Mouse (Mus musculus) CH12.LX (cell line): ENCODE measurements around the gene Timmdc1. TPM values are rescaled to one million over a fixed set of nuclear protein-coding genes. Genes with fewer than 3 reads are reported as not detected.
A peak's percentile ranks its signal among the peaks of the same experiment; 100 is the strongest.

Experiments used
- DNase-seq: peaks from one replicate; pipeline ENCODE4 v3.0.0-alpha.2; 2013; ENCODE audit errors: extremely low read depth
- H3K27ac ChIP-seq: 2 replicates; pipeline ENCODE4 v1.5.1; 2012; ENCODE audit warnings: low read depth, mild to moderate bottlenecking, control low read depth, moderate library complexity; ENCODE audit not compliant: insufficient read depth
- H3K27me3 ChIP-seq: replicated peaks from 2 replicates; pipeline ENCODE3; 2012; ENCODE audit warnings: inconsistent platforms
- H3K36me3 ChIP-seq, 2 experiments: replicated peaks in 1 of 2; 2 replicates each; pipeline versions ENCODE3 to v1.6.1; 2012; ENCODE audit warnings: inconsistent platforms in 1 of 2, low read length in 1 of 2, mild to moderate bottlenecking in 1 of 2, mixed read lengths in 1 of 2, moderate library complexity in 1 of 2; ENCODE audit not compliant: control insufficient read depth in 1 of 2, insufficient read depth in 1 of 2
- H3K4me1 ChIP-seq, 2 experiments: 2 replicates each; pipeline ENCODE4 v1.6.1; 2012; ENCODE audit warnings: inconsistent platforms in 1 of 2, moderate library complexity in 1 of 2; ENCODE audit not compliant: insufficient read depth in 2 of 2, control insufficient read depth in 1 of 2
- H3K4me2 ChIP-seq: 2 replicates; pipeline ENCODE4 v1.6.1; 2012; ENCODE audit warnings: low read depth, mild to moderate bottlenecking, control low read depth; ENCODE audit not compliant: poor library complexity, insufficient read depth, severe bottlenecking
- H3K4me3 ChIP-seq, 3 experiments: fragments of 150-350 bp in 1 of 3; sonication (generic) in 1 of 3; replicated peaks in 1 of 3; 2 replicates each; pipeline versions ENCODE3 to v1.5.1; 2011 to 2012; ENCODE audit warnings: low read depth in 2 of 3, low read length in 2 of 3, mild to moderate bottlenecking in 2 of 3, moderate library complexity in 2 of 3, control low read depth in 1 of 3, improper control_type of control experiment in 1 of 3, inconsistent platforms in 1 of 3, mixed read lengths in 1 of 3; ENCODE audit not compliant: poor library complexity in 1 of 3
- H3K79me2 ChIP-seq: replicated peaks from 2 replicates; pipeline ENCODE4 v1.6.1; 2012; ENCODE audit warnings: mild to moderate bottlenecking, moderate library complexity; ENCODE audit not compliant: control insufficient read depth, poor library complexity, insufficient read depth, severe bottlenecking; ENCODE audit errors: extremely low read depth
- H3K9ac ChIP-seq: 2 replicates; pipeline ENCODE4 v1.6.1; 2012; ENCODE audit warnings: low read depth, mild to moderate bottlenecking, control low read depth, moderate library complexity; ENCODE audit not compliant: insufficient read depth
- H3K9me3 ChIP-seq: replicated peaks from 2 replicates; pipeline ENCODE3; 2012; ENCODE audit warnings: low read length, inconsistent platforms, mixed read lengths
- CHD1 ChIP-seq: IDR thresholded peaks from 2 replicates; pipeline ENCODE4 v1.6.1; 2012; ENCODE audit warnings: low read depth, low read length, improper control_type of control experiment, inconsistent platforms
- CHD2 ChIP-seq: IDR thresholded peaks from 2 replicates; pipeline ENCODE4 v1.6.1; 2011; ENCODE audit warnings: low read length, improper control_type of control experiment
- CTCF ChIP-seq, 2 experiments: IDR thresholded peaks in 1 of 2; conservative IDR thresholded peaks in 1 of 2; 2 replicates each; pipeline ENCODE4 v1.5.1; 2011 to 2012; ENCODE audit warnings: low read depth in 2 of 2, low read length in 2 of 2, improper control_type of control experiment in 1 of 2, inconsistent platforms in 1 of 2, mild to moderate bottlenecking in 1 of 2, moderate library complexity in 1 of 2
- E2F4 ChIP-seq: IDR thresholded peaks from 2 replicates; pipeline ENCODE4 v1.6.1; 2011; ENCODE audit warnings: low read depth, low read length, improper control_type of control experiment; ENCODE audit not compliant: insufficient replicate concordance
- ELF1 ChIP-seq: IDR thresholded peaks from 2 replicates; pipeline ENCODE4 v1.6.1; 2014; ENCODE audit warnings: low read depth, mild to moderate bottlenecking, inconsistent platforms, low read length, improper control_type of control experiment
- EP300 ChIP-seq: IDR thresholded peaks from 2 replicates; pipeline ENCODE4 v1.6.1; 2011; ENCODE audit warnings: low read length, improper control_type of control experiment
- GABPA ChIP-seq: IDR thresholded peaks from 2 replicates; pipeline ENCODE4 v1.6.1; 2012; ENCODE audit warnings: low read depth, low read length, improper control_type of control experiment, inconsistent platforms; ENCODE audit not compliant: insufficient replicate concordance
- HCFC1 ChIP-seq: IDR thresholded peaks from 2 replicates; pipeline ENCODE4 v1.6.1; 2012; ENCODE audit warnings: low read depth, mild to moderate bottlenecking, inconsistent platforms, low read length, improper control_type of control experiment
- IRF4 ChIP-seq: IDR thresholded peaks from 2 replicates; pipeline ENCODE4 v1.6.1; 2014; ENCODE audit warnings: low read depth, mild to moderate bottlenecking, inconsistent platforms, low read length, improper control_type of control experiment
- JUN ChIP-seq: IDR thresholded peaks from 2 replicates; pipeline ENCODE4 v1.6.1; 2011; ENCODE audit warnings: low read depth, mild to moderate bottlenecking, low read length, improper control_type of control experiment, moderate library complexity; ENCODE audit not compliant: insufficient read depth
- JUND ChIP-seq: conservative IDR thresholded peaks from 2 replicates; pipeline ENCODE4 v1.6.1; 2011; ENCODE audit warnings: low read depth, low read length, improper control_type of control experiment
- KAT2A ChIP-seq: IDR thresholded peaks from 2 replicates; pipeline ENCODE4 v1.6.1; 2012; ENCODE audit warnings: low read length, improper control_type of control experiment, inconsistent platforms; ENCODE audit not compliant: insufficient replicate concordance
- MAFK ChIP-seq: IDR thresholded peaks from 2 replicates; pipeline ENCODE4 v1.6.1; 2011; ENCODE audit warnings: low read length, improper control_type of control experiment; ENCODE audit not compliant: insufficient replicate concordance
- MAX ChIP-seq: IDR thresholded peaks from 2 replicates; pipeline ENCODE4 v1.6.1; 2011; ENCODE audit warnings: low read length, improper control_type of control experiment
- MAZ ChIP-seq: IDR thresholded peaks from 2 replicates; pipeline ENCODE4 v1.6.1; 2012; ENCODE audit warnings: low read depth, mild to moderate bottlenecking, inconsistent platforms, low read length, improper control_type of control experiment, moderate library complexity
- MEF2A ChIP-seq: IDR thresholded peaks from 2 replicates; pipeline ENCODE4 v1.6.1; 2014; ENCODE audit warnings: low read depth, mild to moderate bottlenecking, inconsistent platforms, low read length, improper control_type of control experiment, borderline replicate concordance
- MXI1 ChIP-seq: IDR thresholded peaks from 2 replicates; pipeline ENCODE4 v1.6.1; 2011; ENCODE audit warnings: mild to moderate bottlenecking, low read depth, low read length, improper control_type of control experiment
- MYC ChIP-seq: IDR thresholded peaks from 2 replicates; pipeline ENCODE4 v1.6.1; 2011; ENCODE audit warnings: low read depth, mild to moderate bottlenecking, improper control_type of control experiment, low read length
- NELFE ChIP-seq: IDR thresholded peaks from 2 replicates; pipeline ENCODE4 v1.6.1; 2011; ENCODE audit warnings: low read depth, low read length, improper control_type of control experiment
- PAX5 ChIP-seq: IDR thresholded peaks from 2 replicates; pipeline ENCODE4 v1.6.1; 2012; ENCODE audit warnings: low read length, inconsistent platforms, mixed read lengths
- POLR2A ChIP-seq: IDR thresholded peaks from 2 replicates; pipeline ENCODE4 v1.6.1; 2011; ENCODE audit warnings: low read depth, mild to moderate bottlenecking, improper control_type of control experiment, low read length
- POLR2AphosphoS2 ChIP-seq: IDR thresholded peaks from 2 replicates; pipeline ENCODE4 v1.6.1; 2011; ENCODE audit warnings: low read depth, low read length, improper control_type of control experiment
- RAD21 ChIP-seq: IDR thresholded peaks from 2 replicates; pipeline ENCODE4 v1.6.1; 2011; ENCODE audit warnings: low read depth, mild to moderate bottlenecking, low read length, improper control_type of control experiment, moderate library complexity
- RCOR1 ChIP-seq: conservative IDR thresholded peaks from 2 replicates; pipeline ENCODE4 v1.6.1; 2012; ENCODE audit warnings: low read depth, mild to moderate bottlenecking, inconsistent platforms, low read length, improper control_type of control experiment
- SIN3A ChIP-seq: IDR thresholded peaks from 2 replicates; pipeline ENCODE4 v1.6.1; 2012; ENCODE audit warnings: low read length, improper control_type of control experiment, inconsistent platforms
- SMC3 ChIP-seq: IDR thresholded peaks from 2 replicates; pipeline ENCODE4 v1.6.1; 2011; ENCODE audit warnings: low read depth, low read length, improper control_type of control experiment
- TCF12 ChIP-seq: IDR thresholded peaks from 2 replicates; pipeline ENCODE4 v1.6.1; 2014; ENCODE audit warnings: low read depth, mild to moderate bottlenecking, inconsistent platforms, low read length, improper control_type of control experiment
- USF1 ChIP-seq: IDR thresholded peaks from 2 replicates; pipeline ENCODE4 v1.6.1; 2014; ENCODE audit warnings: low read depth, mild to moderate bottlenecking, inconsistent platforms, low read length, improper control_type of control experiment
- USF2 ChIP-seq: conservative IDR thresholded peaks from 2 replicates; pipeline ENCODE4 v1.6.1; 2011; ENCODE audit warnings: low read depth, low read length, improper control_type of control experiment
- ZC3H11A ChIP-seq: IDR thresholded peaks from 2 replicates; pipeline ENCODE4 v1.6.1; 2012; ENCODE audit warnings: low read depth, mild to moderate bottlenecking, inconsistent platforms, low read length, improper control_type of control experiment
- ZKSCAN1 ChIP-seq: IDR thresholded peaks from 2 replicates; pipeline ENCODE4 v1.6.1; 2012; ENCODE audit warnings: low read depth, inconsistent platforms, low read length, improper control_type of control experiment, borderline replicate concordance
- ZMIZ1 ChIP-seq: IDR thresholded peaks from 2 replicates; pipeline ENCODE4 v1.6.1; 2012; ENCODE audit warnings: low read depth, mild to moderate bottlenecking, inconsistent platforms, low read length, improper control_type of control experiment
- ZNF384 ChIP-seq: IDR thresholded peaks from 2 replicates; pipeline ENCODE4 v1.6.1; 2012; ENCODE audit warnings: low read depth, low read length, improper control_type of control experiment, inconsistent platforms
- dilution Hi-C: fragments of 300-500 bp; cut with MboI; formaldehyde crosslinking; loops from 2 replicates; pipeline ENCODE4 v1.14.3; 2020; ENCODE audit warnings: low sequenced_read_pairs; ENCODE audit not compliant: extremely low pct_unique_long_range_greater_than_20kb, extremely low pct_ligation_motif_present
- in situ Hi-C: fragments of 300-500 bp; cut with MboI; formaldehyde crosslinking; loops from 3 replicates; pipeline ENCODE4 v1.14.3; 2019; ENCODE audit warnings: low sequenced_read_pairs, low pct_ligation_motif_present, low pct_unique_long_range_greater_than_20kb, mixed read lengths
- polyA plus RNA-seq: library from polyadenylated mRNA; unstranded; fragments of >175 nt; gene quantifications from 2 replicates; pipeline ENCODE4 v1.2.1, GENCODE M21; 2012; ENCODE audit warnings: low read depth; ENCODE audit not compliant: insufficient read length
- total RNA-seq, 2 experiments: library from RNA; depleted of rRNA; stranded (reverse); fragments of 300-350 nt in 1 of 2; fragments of >200 nt in 1 of 2; gene quantifications; 2 replicates each; pipeline ENCODE4 v1.2.3; 2012 to 2014

Gene Timmdc1
- total and polyA plus RNA-seq, 3 experiments = 32.5 to 49.7 (median 45.1) TPM

DNA sequence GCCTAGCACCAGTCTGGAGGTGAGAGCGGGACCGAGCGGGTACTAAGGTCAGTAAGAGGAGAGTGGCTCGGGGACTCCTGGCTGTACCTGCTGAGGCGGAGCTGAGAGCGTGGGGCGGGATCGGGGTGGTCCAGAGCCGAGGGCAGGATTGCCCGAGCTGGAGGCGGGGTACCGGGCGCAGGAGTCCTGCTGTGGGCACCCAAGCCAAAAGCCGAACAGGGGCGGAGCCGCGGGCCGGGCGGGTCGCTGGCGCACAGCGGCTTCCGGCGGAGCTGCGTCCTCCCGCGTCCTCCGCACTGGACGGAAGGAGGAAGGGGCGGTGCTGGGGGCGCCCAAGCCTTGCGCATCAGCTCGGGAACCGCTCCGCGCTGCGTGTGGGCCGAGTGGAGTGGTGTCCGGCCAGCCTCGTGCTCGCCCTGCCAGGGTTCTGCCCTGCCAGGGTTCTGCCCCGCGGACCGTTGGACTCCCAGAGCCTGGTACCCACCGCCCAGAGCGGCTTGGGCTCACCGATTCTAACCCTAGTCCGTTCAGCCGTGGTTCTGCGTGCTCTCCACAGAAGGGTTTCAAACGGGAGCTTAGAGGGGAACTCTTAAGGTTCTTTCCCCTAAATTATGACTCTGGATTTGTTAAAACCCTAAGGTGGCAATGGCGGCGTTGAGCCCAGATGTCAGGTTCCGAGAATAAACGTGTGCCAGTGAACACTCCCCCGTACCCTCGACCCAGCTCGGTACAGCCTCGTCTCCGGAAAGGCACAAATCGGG, 69.8 kb downstream of the Timmdc1 start, which contains the start of gene Adprh (continued):
- TF ChIP-seq E2F4 (0 out of 2 replicates have a peak, but pooled peaks have one; percentile 39), KAT2A (peak; percentile 82), ZNF384 (peak; percentile 42; the same call in 1 of the 2 replicates), POLR2AphosphoS2 (peak; percentile 97), RAD21 (no peak; the same call in none of the 2 replicates), ZC3H11A (no peak), POLR2A (peak; percentile 96), HCFC1 (peak; percentile 78), MAFK (0 out of 2 replicates have a peak, but pooled peaks have one; percentile 7), USF2 (no peak), MAZ (peak; percentile 92)

DNA sequence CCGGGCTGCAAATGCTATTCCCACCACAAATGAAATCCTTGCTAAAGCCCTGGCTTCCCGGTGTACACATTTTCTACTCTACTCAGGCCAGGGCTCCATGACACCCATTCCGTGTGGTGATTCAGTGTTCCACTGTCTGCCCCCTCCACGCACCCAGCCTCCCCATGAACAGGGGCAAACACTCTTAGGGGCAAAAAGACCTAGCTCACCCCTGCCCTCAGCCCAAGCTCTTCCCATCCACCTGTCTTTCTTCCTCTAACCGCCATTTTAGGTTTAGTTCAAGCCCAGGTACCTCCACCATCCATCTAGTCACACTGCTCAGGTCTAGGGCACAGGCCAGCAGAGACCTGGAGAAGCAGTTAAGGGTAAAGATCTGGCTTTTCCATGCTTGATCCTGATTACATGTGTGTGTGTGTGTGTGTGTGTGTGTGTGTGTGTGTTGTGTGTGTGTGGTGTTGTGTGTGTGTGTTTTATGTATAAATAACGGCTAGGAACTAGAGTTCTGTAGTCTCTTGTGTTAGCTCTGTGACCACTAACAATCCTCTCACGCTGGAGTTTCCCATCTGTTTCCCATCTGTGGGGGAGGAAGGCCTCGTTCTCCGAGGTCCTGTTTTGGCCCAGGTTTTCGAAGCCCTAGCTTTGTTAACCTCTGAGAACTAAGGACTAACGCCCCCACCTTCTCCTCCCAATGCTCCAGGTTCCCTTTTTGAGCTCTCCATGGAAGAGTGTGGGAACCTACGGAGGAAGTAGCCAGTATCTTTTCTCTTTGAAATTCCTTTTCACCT, 70.8 kb downstream of the Timmdc1 start:
- DNase-seq = no peak
- in situ Hi-C loops (loop anchor here (5.0 kb wide), 1 partner anchor 44 kb away; no protein-coding TSS in a partner anchor), dilution Hi-C loops (no loop called here)
- H3K27ac ChIP-seq = peak overlapping the region; percentile 76
- peaks cover 10 to 46% of the 10 kb centered on the region in 2 experiments for H3K4me1 ChIP-seq
- peak overlapping the region; percentile 67 to 88 (median 76) for H3K4me3 ChIP-seq
- peak overlapping the region; percentile 87 for H3K4me2 ChIP-seq
- H3K27me3 ChIP-seq = no peaks in the 10 kb centered on the region
- H3K79me2 ChIP-seq = peaks cover 40% of the 10 kb centered on the region
- peak overlapping the region; percentile 96 for H3K9ac ChIP-seq
- H3K9me3 ChIP-seq = peaks cover 4% of the 10 kb centered on the region
- H3K36me3 ChIP-seq = peaks cover 34 to 42% of the 10 kb centered on the region in 2 experiments
- TF ChIP-seq ELF1 = no peak; the same call in 1 of the 2 replicates
- peak; percentile 21 for TF ChIP-seq SMC3
- no peak for TF ChIP-seq CTCF (conservative IDR thresholded peaks at IDR 0.05 in 1 of 2, IDR thresholded peaks at IDR 0.05 in 1 of 2; ENCODE audit: low read depth in 2 of 2, low read length in 2 of 2)
- TF ChIP-seq EP300 = peak; percentile 47; the same call in 1 of the 2 replicates
- no peak; the same call in 1 of the 2 replicates for TF ChIP-seq CHD2
- 0 out of 2 replicates have a peak, but pooled peaks have one; percentile 26 for TF ChIP-seq ZMIZ1
- peak; percentile 7; the same call in 1 of the 2 replicates for TF ChIP-seq MEF2A
- no peak for TF ChIP-seq RAD21
- TF ChIP-seq USF1 = no peak
- TF ChIP-seq NELFE = no peak
- peak; percentile 57; the same call in 1 of the 2 replicates for TF ChIP-seq MXI1
- TF ChIP-seq KAT2A = 0 out of 2 replicates have a peak, but pooled peaks have one; percentile 48
- peak; percentile 23; the same call in 1 of the 2 replicates for TF ChIP-seq CHD1
- TF ChIP-seq PAX5 = no peak
- peak; percentile 44; the same call in 1 of the 2 replicates for TF ChIP-seq IRF4
- TF ChIP-seq RCOR1 = 0 out of 2 replicates have a peak, but pooled peaks have one; percentile 54
- TF ChIP-seq TCF12 = peak; percentile 45; the same call in 1 of the 2 replicates
- peak; percentile 60 for TF ChIP-seq SIN3A
- TF ChIP-seq MYC = 0 out of 2 replicates have a peak, but pooled peaks have one; percentile 12
- TF ChIP-seq JUND = no peak
- no peak for TF ChIP-seq ZKSCAN1
- TF ChIP-seq JUN = no peak
- peak; percentile 69 for TF ChIP-seq MAX
- TF ChIP-seq ZC3H11A = no peak
- no peak for TF ChIP-seq USF2
- TF ChIP-seq GABPA = no peak
